Mouse (Mus musculus): ENCODE measurements at regions not wholly inside any gene's neighbourhood (a gene's known extent, or its start where the extent isn't known, plus 50 kb on each side); places are given as distances from the start of the nearest gene placed in this dataset.

- TF ChIP-seq CTCF (IDR thresholded peaks at IDR 0.05; ENCODE audit: insufficient read depth, low read length) (no peak), POLR2A (IDR thresholded peaks at IDR 0.05; ENCODE audit: borderline replicate concordance, extremely low read depth, low read depth, low read length) (no peak)
These were observed 85.9 kb upstream of the Ssbp2 start for GRCm38 (mm10) chr13:91374141-91374540.

Data from lung, adult 2 months (tissue).